Mouse (Mus musculus): ENCODE measurements around the gene Sipa1l1.
"Not testable (repeated sequence)": the region's sequence is repeated elsewhere in the genome, so short reads cannot be mapped to it uniquely, and the experiment has no call there.

The Sipa1l1 gene

DNA sequence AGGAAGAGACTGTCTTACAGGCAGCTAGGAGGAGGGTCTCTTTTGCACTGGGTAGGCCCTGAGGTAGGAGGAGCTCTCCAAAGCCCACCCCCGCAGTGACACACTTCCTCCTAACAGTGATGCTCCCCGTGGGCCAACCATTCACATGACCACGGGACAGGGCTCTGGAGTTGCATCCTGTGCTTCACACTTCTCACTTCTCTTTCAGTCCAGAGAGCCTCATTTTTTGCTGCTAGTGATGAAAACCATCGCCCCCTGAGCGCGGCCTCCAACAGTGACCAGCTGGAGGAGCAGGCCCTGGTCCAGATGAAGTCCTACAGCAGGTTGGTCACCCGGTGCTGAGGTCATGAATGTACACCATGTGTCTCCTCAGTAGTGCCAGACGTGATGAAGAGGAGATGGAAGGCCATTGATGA, 277.5 kb downstream of the Sipa1l1 start:
- DNase-seq, result no peak

GRCm38 (mm10) chr12:82448129-82448815, 279.2 kb downstream of the Sipa1l1 start:
- no peak for DNase-seq

DNA sequence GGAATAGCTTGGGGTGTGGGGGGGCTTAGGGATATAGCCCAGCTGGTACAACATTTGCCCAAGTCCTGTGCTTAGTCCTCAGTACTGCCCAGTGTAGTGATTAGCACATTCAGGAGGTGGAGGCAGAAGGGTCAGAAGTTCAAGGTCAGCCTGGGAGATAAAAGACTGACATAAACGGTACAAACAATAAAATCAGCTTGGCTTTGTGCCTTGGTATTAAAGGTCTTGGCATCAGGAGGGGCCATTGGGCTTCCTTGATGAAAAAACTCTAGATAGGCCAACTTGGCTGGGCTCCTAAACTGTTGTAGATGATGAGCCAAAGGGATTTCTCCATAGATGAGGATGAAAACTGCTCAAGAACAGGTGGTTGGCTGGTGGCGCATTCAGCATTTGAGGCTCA, 283.3 kb downstream of the Sipa1l1 start:
- no peak for DNase-seq

DNA sequence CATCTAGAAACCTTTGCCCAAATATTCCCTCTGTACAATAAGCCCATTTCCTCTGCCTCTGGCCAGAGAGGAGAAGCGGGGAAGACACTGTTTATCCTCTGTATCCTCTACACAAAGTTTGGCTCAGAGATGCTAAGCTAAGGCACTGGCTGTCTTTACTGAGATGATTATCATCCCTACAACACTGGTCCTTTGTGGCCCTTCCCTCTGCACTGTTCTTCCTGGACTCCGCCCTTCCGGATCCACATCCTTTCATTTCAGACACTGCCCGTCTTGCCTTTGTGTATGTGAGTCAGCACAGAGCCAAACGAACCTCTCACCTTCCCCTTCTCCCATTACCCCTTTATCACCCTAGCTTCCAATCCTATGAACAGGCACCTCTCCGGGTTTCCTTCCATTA, 285.3 kb downstream of the Sipa1l1 start:
- DNase-seq, result no peak

GRCm38 (mm10) chr12:82455700-82456413, 286.7 kb downstream of the Sipa1l1 start:
- no peak for DNase-seq

- no peak for DNase-seq
Observed at GRCm38 (mm10) chr12:82456414-82456805, 287.3 kb downstream of the Sipa1l1 start.

DNA sequence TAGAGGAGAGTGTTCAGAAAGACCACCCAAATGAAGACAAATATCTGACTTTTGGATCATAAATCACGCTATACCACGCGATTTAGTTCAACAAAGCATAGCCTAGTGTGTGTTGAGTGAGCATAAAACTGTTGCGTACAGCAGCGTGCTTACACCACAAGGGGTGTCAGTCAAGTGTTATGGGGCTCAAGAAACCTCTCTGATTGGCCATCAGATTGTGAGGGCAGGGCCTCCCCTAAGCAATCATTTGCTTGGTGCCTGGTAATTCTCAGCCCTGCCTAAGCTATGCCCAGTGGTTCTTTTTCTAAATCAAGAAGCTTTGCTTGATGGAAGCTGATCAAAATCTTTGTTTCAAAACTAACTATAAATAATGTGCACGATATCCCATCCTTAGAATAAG, 288.5 kb downstream of the Sipa1l1 start:
- DNase-seq, result no peak

DNA sequence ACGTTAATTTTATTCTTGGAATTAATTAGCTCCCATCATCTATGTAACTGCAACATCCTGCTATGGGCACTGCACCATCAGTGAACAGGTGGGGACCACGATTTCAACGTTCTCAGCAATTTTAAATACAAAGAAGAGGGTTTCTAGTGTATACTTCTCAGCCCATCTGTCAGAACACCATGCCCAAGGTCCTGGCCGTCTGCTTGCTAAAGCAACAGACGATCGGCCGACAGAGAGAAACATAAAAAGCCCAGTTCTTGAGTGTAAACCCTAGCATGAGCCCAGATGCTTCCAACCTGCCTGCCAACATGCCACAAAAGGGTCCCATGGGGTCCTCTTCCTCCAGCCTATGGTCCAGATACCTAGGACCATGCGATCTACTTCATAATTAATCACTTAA, 288.9 kb downstream of the Sipa1l1 start:
- no peak for DNase-seq

DNA sequence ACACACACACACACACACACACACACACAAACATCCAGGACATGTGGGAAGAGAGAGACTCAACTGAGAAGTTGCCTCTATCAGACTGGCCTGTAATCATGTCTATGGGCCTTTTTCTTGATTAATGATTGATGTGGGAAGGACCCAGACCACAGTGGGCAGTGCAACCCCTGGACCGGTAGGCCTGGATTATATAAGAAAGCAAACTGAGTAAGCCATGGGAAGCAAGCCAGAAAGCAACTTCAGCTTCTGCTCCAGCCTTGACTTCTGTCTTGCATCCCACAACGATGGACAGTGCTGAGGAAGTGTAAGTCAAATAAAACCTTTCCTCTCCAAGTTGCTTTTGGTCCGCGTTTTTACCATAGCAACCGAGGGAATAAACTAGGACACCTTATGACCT, 298.1 kb downstream of the Sipa1l1 start:
- no peak for DNase-seq

- DNase-seq, result no peak
Observed at GRCm38 (mm10) chr12:82467641-82468040, 298.5 kb downstream of the Sipa1l1 start.

DNA sequence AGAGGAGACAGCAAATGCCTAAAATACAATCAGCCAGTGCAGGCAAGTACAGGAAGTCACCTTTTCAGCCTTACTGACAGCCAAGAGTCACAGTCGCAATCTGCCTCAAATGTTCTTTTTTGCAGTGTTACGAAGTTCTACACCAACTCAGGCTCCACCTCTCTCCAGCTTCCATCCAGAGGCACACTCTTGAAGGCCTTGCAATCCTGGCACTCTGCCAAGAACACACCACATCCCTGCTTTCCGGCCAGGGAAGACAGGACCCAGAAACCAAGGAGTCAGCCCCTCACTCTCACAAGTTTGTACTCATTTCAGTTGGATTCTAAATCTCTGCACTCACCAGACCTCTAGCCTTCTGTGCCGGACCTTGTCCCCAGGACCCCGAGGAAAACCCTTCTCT, 299.3 kb downstream of the Sipa1l1 start:
- DNase-seq, result no peak

GRCm38 (mm10) chr12:82469706-82470361, 300.7 kb downstream of the Sipa1l1 start:
- DNase-seq, result peak; percentile 89

DNA sequence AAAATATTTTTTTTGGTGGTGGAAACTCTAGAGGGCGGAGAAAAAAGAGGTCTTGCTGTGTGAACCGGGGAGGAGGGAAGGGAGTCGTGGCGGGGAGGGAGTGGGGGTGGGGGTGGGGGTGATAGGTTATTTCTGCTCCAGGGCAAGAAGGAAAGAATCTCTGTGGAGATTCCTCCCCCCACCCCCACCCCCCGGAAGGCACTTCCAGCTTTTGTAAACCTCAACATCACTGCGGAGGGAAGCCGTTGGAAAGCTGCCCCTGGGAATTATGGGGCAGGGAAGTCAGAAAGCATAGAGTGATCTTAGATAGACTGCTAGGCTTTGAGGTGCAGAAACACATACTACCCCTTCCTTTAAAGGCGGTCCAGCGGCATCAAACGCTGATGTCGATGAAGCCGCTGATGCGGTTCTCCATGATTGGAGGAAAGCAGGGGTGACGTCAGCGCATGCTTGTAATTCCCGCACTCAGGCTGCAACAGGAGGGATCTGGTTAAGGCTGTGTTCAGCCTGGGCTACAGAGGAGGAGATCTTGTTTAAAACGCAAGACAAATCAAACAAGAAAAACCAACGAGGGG, 301.3 kb downstream of the Sipa1l1 start:
- DNase-seq, result peak; percentile 29

DNA sequence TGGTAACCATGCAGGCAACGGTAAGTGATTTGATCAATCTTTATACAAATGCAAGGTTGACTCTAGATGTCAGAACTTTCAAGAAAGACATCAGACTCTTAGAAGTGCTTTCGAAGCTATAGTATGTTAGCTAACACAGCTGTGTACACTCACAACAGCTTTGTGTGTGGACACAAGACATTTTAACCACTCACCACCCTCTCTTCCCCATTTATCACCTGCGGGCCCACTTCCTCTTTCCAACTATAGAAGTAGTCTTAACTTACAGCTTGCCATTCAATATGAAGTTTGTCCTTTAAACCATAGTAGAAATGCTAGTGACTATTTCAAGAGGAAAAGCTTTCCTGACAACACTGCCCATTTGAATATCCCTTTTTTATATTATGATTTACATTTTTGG, 303.7 kb downstream of the Sipa1l1 start:
- no peak for DNase-seq

DNA sequence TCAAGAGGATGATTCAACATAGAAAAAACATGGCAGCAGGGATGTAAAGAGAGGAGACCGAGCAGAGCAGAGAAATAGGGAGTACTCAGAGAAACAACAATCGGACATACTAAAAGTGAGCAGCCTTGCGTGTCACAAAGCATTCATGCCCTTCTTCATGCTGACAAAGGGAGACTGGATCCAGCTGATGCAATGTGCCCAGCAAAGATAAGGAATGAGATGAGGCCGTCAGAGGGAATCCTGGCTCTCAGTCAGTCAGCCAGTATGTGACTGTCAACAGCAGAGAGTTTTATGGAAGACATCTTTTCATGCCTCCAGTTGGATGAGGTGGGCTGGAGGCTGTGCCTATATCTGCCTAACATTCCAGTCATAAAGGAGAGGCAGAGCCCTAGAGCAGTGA, 304.1 kb downstream of the Sipa1l1 start:
- no peak for DNase-seq

GRCm38 (mm10) chr12:82474409-82474808, 305.3 kb downstream of the Sipa1l1 start:
- no peak for DNase-seq

DNA sequence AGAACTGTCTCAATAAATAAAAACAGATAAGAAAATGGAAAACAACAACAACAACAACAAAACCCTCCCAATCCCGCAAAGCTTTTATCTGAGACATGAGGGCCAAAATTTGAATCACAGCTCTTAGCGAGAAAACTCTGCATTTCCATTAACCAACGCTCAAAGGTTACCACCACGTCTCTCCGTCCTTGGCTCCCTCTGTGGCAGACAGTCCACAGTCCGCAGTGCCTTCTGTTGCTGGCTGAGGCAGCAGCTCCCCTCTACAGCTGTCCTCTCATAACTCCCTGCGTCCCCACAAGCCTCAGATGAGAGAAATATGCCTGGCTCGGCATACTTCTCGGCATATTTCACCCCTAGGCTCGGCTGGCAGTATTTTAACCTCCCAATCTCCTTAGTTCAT, 306.9 kb downstream of the Sipa1l1 start:
- DNase-seq, result no peak

GRCm38 (mm10) chr12:82476580-82476979, 307.5 kb downstream of the Sipa1l1 start:
- no peak for DNase-seq

DNA sequence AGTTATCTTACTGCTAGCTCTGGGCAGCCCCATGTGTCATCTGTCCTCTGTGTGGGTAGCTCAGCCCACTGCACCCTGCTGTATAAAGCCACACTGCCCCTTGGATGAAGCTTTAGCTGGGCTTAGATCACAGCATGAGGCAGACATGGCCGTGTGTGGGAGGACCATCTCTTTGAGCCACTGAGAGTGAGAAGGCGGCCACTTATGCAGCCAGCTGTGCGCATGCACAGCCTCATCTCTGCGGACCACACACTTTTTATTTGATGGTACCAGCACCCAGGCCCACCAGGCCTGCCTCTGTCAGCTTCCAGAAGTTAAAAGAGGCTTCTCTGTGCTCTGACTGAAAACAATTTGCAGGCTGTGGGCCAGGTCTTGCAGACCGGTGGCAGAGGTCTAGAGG, 308.7 kb downstream of the Sipa1l1 start:
- DNase-seq, result no peak

- no peak for DNase-seq
Observed at GRCm38 (mm10) chr12:82478256-82478655, 309.1 kb downstream of the Sipa1l1 start.

GRCm38 (mm10) chr12:82479393-82479792, 310.3 kb downstream of the Sipa1l1 start:
- DNase-seq, result no peak

- DNase-seq, result not testable (repeated sequence)
Observed at GRCm38 (mm10) chr12:82480425-82480824, 311.3 kb downstream of the Sipa1l1 start.

DNA sequence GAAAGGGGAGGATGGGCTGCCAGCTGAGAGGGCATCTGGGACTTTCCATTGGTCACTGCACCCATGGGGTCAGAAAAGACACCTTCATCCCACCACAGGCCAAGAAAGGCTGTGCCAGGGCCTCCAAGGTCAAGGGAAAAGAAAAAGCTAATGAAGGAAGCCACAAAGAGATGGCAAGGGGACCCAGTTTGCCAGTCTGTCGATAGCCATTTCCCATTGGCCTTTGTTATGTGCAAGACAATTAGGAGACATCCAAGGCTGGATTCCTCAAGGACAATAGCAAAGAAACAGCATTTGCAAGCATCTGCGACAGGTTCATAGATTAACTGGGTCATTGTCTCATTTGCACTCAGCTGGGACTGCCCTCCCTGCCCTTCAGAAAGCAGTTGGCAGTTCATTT, 316.3 kb downstream of the Sipa1l1 start:
- no peak for DNase-seq
